Mouse (Mus musculus) heart, postnatal 0 days (tissue): ENCODE measurements around the gene Bbx.

Source experiments
- CTCF ChIP-seq: IDR thresholded peaks from 2 replicates; pipeline ENCODE4 v1.5.1; 2016; ENCODE audit warnings: antibody characterized with exemption, control low read depth, low read depth
- EP300 ChIP-seq: IDR thresholded peaks from 2 replicates; pipeline ENCODE4 v1.6.1; 2016; ENCODE audit warnings: antibody characterized with exemption, low read depth

DNA sequence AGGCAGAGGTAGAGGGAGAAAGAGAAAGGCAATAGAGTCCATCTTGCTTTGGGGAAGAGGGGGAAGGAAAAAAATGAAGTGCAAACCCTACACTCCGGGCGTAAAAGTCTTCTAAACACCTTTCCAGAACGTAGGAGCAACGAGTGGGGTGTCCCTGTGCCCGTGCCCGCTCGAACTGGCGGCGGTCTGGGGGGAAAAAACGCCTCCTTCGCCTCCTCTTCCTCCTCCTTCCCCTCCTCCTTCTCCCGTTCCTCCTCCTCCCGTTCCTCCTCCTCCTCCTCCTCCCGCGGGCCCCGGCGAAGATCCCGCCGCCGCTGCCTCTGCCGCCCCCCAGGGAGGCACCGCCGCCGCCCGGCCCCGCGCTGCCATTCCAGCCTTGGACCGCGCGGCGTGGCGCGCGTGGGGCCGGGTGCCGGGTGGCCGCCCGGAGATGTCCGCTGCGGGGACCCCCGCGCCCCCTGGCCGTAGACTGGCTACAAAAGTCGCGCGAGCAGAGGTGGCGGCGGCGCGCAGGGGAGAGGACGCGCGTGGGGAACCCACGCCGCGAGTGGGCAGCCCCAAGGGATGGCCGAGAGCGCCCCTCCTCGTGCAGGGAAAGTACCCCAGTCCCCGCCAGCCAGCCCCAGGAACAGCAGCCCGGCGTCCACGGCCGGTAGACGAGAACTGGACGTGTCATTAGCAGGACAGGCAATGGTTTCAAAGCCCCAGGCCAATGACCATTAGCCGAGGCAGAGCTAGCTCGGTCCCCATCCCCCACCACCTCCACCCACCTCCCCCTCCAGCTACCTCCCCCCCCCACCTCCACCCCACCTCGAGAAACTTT is 2.3 kb downstream of the Bbx start:
- TF ChIP-seq CTCF, result no peak
- no peak for TF ChIP-seq EP300
